Mouse (Mus musculus) large intestine, adult 2 months (tissue): ENCODE measurements around the gene Cnksr1. TPM values are rescaled to one million over a fixed set of nuclear protein-coding genes. Genes with fewer than 3 reads are reported as not detected.
A peak's percentile ranks its signal among the peaks of the same experiment; 100 is the strongest.
"Not testable (repeated sequence)": the region's sequence is repeated elsewhere in the genome, so short reads cannot be mapped to it uniquely, and the experiment has no call there.

Experiments
- DNase-seq: peaks from one replicate; pipeline ENCODE4 v3.0.0-alpha.2; 2012; ENCODE audit warnings: low read depth, low spot score
- WGBS: fragments of 180-500 bp; shearing (Covaris S2); methylation state at CpG from one replicate; pipeline ENCODE4 v1.1.7; 2018; 5-methylcytosine and 5-hydroxymethylcytosine counted together
- polyA plus RNA-seq: library from polyadenylated mRNA; depleted of rRNA; stranded (reverse); fragments of >200 nt; gene quantifications from 2 replicates; pipeline ENCODE4 v1.2.3, GENCODE M21; 2012; rRNA removed

The Cnksr1 gene
- 30.7 and 41.9 TPM in 2 replicates for polyA plus RNA-seq

- WGBS, result 4% methylated on average over 18 of the region's 18 CpGs
- peak; percentile 97 for DNase-seq
These were observed at the start of gene Cnksr1 for GRCm38 (mm10) chr4:134238279-134238651. TSS of gene Cnksr1 (minus strand) at chr4:134238399.

GRCm38 (mm10) chr4:134287575-134288025 is 49.4 kb upstream of the Cnksr1 start, which contains the start of gene Pdik1l:
TSS of gene Pdik1l (minus strand) at chr4:134287895.
- WGBS, result under 1% methylated on average over 43 of the region's 43 CpGs
- DNase-seq, result no peak

- no peak for DNase-seq
- WGBS, result 1% methylated on average over 58 of the region's 59 CpGs
These were observed 49.0 kb upstream of the Cnksr1 start for GRCm38 (mm10) chr4:134287168-134287564.

- under 1% methylated on average over 59 of the region's 59 CpGs for WGBS
- no peak for DNase-seq
These were observed 48.3 kb upstream of the Cnksr1 start for GRCm38 (mm10) chr4:134286226-134287167.

- 77% methylated on average over 2 of the region's 2 CpGs for WGBS
- DNase-seq, result no peak
These were observed 46.7 kb upstream of the Cnksr1 start for GRCm38 (mm10) chr4:134284942-134285341.

GRCm38 (mm10) chr4:134273417-134274345 is 35.5 kb upstream of the Cnksr1 start:
- 5% methylated on average over 14 of the region's 14 CpGs for WGBS
- DNase-seq, result no peak

- no peak for DNase-seq
- 3% methylated on average over 13 of the region's 13 CpGs for WGBS
These were observed 34.7 kb upstream of the Cnksr1 start for GRCm38 (mm10) chr4:134272731-134273416.

GRCm38 (mm10) chr4:134271979-134272378 is 33.8 kb upstream of the Cnksr1 start:
- no peak for DNase-seq
- WGBS, result 89% methylated on average over 7 of the region's 7 CpGs

- not testable (repeated sequence) for DNase-seq
These were observed 31.4 kb upstream of the Cnksr1 start for GRCm38 (mm10) chr4:134269622-134270021.

- DNase-seq, result no peak
- WGBS, result 76% methylated on average over 19 of the region's 19 CpGs
These were observed 30.0 kb upstream of the Cnksr1 start for GRCm38 (mm10) chr4:134268102-134268655.

GRCm38 (mm10) chr4:134265860-134266585 is 27.8 kb upstream of the Cnksr1 start:
- 75% methylated on average over 9 of the region's 9 CpGs for WGBS

GRCm38 (mm10) chr4:134263191-134263590 is 25.0 kb upstream of the Cnksr1 start:
- DNase-seq, result no peak
- WGBS, result 29% methylated on average over 6 of the region's 6 CpGs

More at GRCm38 (mm10) chr4:134265860-134266585, 27.8 kb upstream of the Cnksr1 start:
- DNase-seq, result no peak

- no peak for DNase-seq
These were observed 20.2 kb upstream of the Cnksr1 start for GRCm38 (mm10) chr4:134258354-134258753.

GRCm38 (mm10) chr4:134257198-134258009 is 19.2 kb upstream of the Cnksr1 start:
- no peak for DNase-seq
- WGBS, result 68% methylated on average over 11 of the region's 11 CpGs

More at GRCm38 (mm10) chr4:134258354-134258753, 20.2 kb upstream of the Cnksr1 start:
- 31% methylated on average over 11 of the region's 11 CpGs for WGBS

- no peak for DNase-seq
- 66% methylated on average over 19 of the region's 19 CpGs for WGBS
These were observed 18.4 kb upstream of the Cnksr1 start for GRCm38 (mm10) chr4:134256407-134257197.

GRCm38 (mm10) chr4:134255854-134256253 is 17.7 kb upstream of the Cnksr1 start:
- no peak for DNase-seq
- WGBS, result 68% methylated on average over 4 of the region's 4 CpGs

GRCm38 (mm10) chr4:134254835-134255234 is 16.6 kb upstream of the Cnksr1 start:
- 72% methylated on average over 3 of the region's 3 CpGs for WGBS
- DNase-seq, result no peak
